Mouse (Mus musculus): ENCODE data around the gene Rnf114. TPM values are rescaled to one million over a fixed set of nuclear protein-coding genes. Genes with fewer than 3 reads are reported as not detected.

The Rnf114 gene
- polyA plus RNA-seq, 1 experiment from 2014 or later = 119 TPM

DNA sequence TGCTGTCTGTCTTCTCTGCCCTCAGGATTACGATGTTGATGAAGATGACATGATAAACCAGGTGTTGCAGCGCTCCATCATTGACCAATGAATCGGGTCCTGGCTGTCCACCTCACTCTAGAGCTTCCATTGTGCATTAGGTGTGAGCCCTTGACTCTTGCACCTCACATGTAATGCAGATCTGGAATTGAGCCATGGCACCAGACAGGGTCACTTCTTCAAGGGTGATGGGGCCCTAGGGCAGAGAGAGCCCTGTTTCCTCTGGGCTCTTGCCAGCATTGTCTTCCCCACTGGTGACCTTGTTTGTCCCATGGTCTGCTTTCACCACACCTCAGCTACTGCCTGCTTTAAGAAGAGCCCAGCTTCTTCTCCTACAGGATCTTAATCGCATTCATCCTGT, 22.2 kb downstream of the Rnf114 start:
- Histone ChIP-seq H3K9me3 (ENCODE audit: low read length) (no peaks in the 10 kb centered on the region), H3K27ac (ENCODE audit: low read length) (no peak overlapping the region), H3K4me1 (ENCODE audit: insufficient read depth, low read depth, low read length) (0 out of 2 replicates have a peak, but pooled peaks cover 6% of the 10 kb centered on the region), H3K27me3 (replicated peaks; ENCODE audit: insufficient read depth, low read length) (no peaks in the 10 kb centered on the region), H3K9ac (replicated peaks; ENCODE audit: low read depth) (no peak overlapping the region), H3K4me3 (ENCODE audit: low read depth, low read length) (no peak overlapping the region), H3K4me2 (replicated peaks; ENCODE audit: low read depth, low read length) (no peak overlapping the region), H3K36me3 (ENCODE audit: insufficient read depth, low read length) (peaks cover 62% of the 10 kb centered on the region)
- 89% methylated on average over 4 of the region's 4 CpGs for WGBS
- no peak for DNase-seq (ENCODE audit: low spot score)
- TF ChIP-seq EP300 (IDR thresholded peaks at IDR 0.05) (no peak), CTCF (IDR thresholded peaks at IDR 0.05) (no peak)
- no peak for ATAC-seq

DNA sequence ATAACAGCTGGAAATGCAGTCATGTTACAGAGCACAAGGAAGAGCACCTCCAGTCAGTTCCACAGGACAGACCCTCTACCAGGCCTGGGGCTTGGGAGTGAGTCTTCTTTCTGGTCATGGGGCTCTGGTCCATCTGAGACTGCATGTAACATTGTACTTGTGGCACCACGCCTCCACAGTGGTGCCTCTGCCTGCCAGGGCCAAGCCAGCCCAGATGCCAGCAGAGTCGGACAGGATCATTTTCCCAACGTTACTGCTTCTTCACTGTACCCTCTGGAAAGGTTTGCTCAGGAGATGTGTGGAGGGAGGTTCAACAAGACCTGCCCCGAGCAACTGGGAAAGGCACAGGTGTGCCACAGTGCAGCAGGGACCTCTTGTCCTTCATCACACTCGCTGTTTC, 23.2 kb downstream of the Rnf114 start:
- no peak overlapping the region for H3K4me3 ChIP-seq (ENCODE audit: low read depth, low read length)
- H3K4me1 ChIP-seq (ENCODE audit: insufficient read depth, low read depth, low read length) = no peaks in the 10 kb centered on the region
- TF ChIP-seq CTCF (IDR thresholded peaks at IDR 0.05) (no peak), EP300 (IDR thresholded peaks at IDR 0.05) (no peak)
- H3K27me3 ChIP-seq (replicated peaks; ENCODE audit: insufficient read depth, low read length) = no peaks in the 10 kb centered on the region
- H3K36me3 ChIP-seq (ENCODE audit: insufficient read depth, low read length) = peaks cover 62% of the 10 kb centered on the region
- 86% methylated on average over 5 of the region's 5 CpGs for WGBS
- no peak for ATAC-seq
- DNase-seq (ENCODE audit: low spot score) = no peak
- no peaks in the 10 kb centered on the region for H3K9me3 ChIP-seq (ENCODE audit: low read length)
- no peak overlapping the region for H3K4me2 ChIP-seq (replicated peaks; ENCODE audit: low read depth, low read length)
- H3K9ac ChIP-seq (replicated peaks; ENCODE audit: low read depth) = no peak overlapping the region
- H3K27ac ChIP-seq (ENCODE audit: low read length) = no peak overlapping the region

DNA sequence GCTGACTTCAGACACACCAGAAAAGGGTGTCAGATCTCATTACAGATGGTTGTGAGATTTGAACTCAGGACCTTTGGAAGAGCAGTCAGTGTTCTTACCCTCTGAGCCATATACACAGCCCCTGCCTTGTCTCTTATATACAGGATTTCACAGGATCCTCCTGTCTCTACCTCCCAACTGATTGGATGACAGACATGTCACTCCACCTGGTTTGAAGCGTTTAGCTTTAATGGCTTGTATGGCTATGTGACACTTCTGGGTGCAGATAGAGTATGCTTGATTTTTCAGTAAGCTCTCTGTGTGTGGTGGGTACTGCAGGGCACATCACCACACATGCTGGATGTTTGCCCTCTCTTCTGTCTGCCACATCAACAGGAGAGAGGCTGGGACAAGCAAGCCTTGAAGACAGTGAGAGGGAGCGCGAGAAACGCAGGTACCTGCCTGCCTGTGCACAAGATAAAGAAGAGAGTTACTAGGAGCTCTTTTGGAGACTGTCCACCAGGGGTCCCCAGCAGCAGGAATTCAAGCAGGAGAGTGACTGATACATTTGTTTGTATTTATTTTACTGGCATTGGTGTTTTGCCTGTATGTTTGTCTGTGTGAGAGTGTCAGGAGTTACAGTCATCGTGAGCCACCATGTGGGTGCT, 27.3 kb downstream of the Rnf114 start:
- DNase-seq (ENCODE audit: low spot score) (no peak), ATAC-seq (no peak)
- Histone ChIP-seq H3K9me3 (ENCODE audit: low read length) (no peaks in the 10 kb centered on the region), H3K4me1 (ENCODE audit: insufficient read depth, low read depth, low read length) (no peaks in the 10 kb centered on the region), H3K4me2 (replicated peaks; ENCODE audit: low read depth, low read length) (no peak overlapping the region), H3K4me3 (ENCODE audit: low read depth, low read length) (no peak overlapping the region), H3K27me3 (replicated peaks; ENCODE audit: insufficient read depth, low read length) (no peaks in the 10 kb centered on the region), H3K9ac (replicated peaks; ENCODE audit: low read depth) (no peak overlapping the region), H3K36me3 (ENCODE audit: insufficient read depth, low read length) (peaks cover 32% of the 10 kb centered on the region), H3K27ac (ENCODE audit: low read length) (no peak overlapping the region)
- 67% methylated on average over 5 of the region's 5 CpGs for WGBS
- peak; percentile 53 for TF ChIP-seq CTCF (IDR thresholded peaks at IDR 0.05)
- TF ChIP-seq EP300 (IDR thresholded peaks at IDR 0.05) = no peak

DNA sequence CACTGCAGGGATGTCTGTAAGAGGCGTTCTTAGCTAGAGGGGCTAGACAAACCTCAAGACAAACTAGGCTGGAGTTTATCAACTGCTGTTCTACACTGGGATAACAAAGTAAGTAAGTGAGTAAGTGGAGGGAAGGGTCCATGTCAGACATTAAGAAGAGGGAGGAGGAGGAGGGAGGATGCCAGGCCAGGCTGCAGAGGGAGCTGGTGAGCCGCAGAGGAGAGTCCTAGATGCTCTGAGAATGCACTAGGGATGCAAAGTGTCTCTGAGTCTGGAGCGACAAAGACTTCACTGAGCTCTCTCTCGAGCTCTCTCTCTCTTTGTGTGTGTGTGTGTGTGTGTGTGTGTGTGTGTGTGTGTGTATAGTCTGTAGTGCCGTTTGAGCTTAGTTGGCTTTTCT, 35.8 kb downstream of the Rnf114 start:
- TF ChIP-seq EP300 (IDR thresholded peaks at IDR 0.05) (no peak), CTCF (IDR thresholded peaks at IDR 0.05) (peak; percentile 60)
- H3K4me1 ChIP-seq (ENCODE audit: insufficient read depth, low read depth, low read length) = no peaks in the 10 kb centered on the region
- H3K27ac ChIP-seq (ENCODE audit: low read length) = no peak overlapping the region
- H3K4me2 ChIP-seq (replicated peaks; ENCODE audit: low read depth, low read length) = no peak overlapping the region
- no peaks in the 10 kb centered on the region for H3K27me3 ChIP-seq (replicated peaks; ENCODE audit: insufficient read depth, low read length)
- H3K9ac ChIP-seq (replicated peaks; ENCODE audit: low read depth) = no peak overlapping the region
- H3K9me3 ChIP-seq (ENCODE audit: low read length) = no peaks in the 10 kb centered on the region
- peak; percentile 34 for DNase-seq (ENCODE audit: low spot score)
- WGBS = 13% methylated on average over 5 of the region's 5 CpGs
- peak; percentile 44; the same call in 1 of the 2 replicates for ATAC-seq
- H3K36me3 ChIP-seq (ENCODE audit: insufficient read depth, low read length) = no peaks in the 10 kb centered on the region
- H3K4me3 ChIP-seq (ENCODE audit: low read depth, low read length) = no peak overlapping the region

DNA sequence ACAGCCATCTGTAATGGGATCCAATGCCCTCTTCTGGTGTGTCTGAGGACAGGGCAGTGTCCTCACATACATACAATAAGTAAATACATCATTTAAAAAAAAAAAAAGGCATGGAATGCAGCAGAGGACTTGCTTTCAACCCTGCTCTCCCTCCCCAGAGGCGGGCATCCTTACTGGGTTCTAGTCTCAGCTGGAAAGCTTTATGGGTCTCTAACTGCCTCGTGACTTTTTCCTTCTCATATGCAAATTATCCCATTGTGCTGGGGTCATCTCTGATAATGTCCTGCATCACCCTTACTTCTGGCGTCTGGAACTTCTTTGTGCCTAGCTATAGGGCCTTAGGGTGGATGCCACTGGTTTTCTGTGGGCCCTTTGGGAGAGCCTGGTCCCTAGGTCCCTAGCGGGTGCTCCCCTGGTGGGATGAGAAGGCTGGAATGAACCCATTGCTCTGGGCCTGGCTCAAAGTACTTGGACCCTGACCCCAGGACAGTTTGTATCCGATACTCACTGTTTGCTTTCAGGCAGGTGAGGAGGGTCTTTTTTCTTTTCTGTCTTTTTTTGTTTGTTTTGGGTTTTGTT, 37.6 kb downstream of the Rnf114 start:
- Histone ChIP-seq H3K9me3 (ENCODE audit: low read length) (no peaks in the 10 kb centered on the region), H3K27ac (ENCODE audit: low read length) (no peak overlapping the region), H3K4me2 (replicated peaks; ENCODE audit: low read depth, low read length) (no peak overlapping the region), H3K9ac (replicated peaks; ENCODE audit: low read depth) (no peak overlapping the region), H3K4me3 (ENCODE audit: low read depth, low read length) (no peak overlapping the region), H3K27me3 (replicated peaks; ENCODE audit: insufficient read depth, low read length) (no peaks in the 10 kb centered on the region), H3K4me1 (ENCODE audit: insufficient read depth, low read depth, low read length) (no peaks in the 10 kb centered on the region), H3K36me3 (ENCODE audit: insufficient read depth, low read length) (no peaks in the 10 kb centered on the region)
- no peak for DNase-seq (ENCODE audit: low spot score)
- 61% methylated on average over 5 of the region's 5 CpGs for WGBS
- no peak for ATAC-seq
- TF ChIP-seq CTCF (IDR thresholded peaks at IDR 0.05) (no peak), EP300 (IDR thresholded peaks at IDR 0.05) (no peak)

DNA sequence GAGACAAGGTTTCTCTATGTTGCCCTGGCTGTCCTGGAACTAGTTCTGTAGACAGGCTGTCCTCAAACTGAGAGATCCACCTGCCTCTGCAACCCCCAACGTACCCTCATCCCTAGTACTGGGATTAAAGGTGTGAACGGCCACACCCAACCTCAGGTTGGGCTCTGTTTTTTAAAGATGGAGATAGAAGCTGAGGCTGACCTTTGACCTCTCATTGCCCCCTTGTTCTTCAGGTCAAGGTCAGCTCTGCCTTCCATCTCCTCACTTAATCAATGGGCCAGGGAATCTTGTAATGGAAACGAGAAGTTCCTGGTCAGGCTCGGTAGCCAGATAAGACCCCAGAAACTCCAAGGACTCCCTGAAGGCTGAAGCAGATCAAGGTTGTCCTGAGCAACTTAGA, 38.1 kb downstream of the Rnf114 start:
- no peaks in the 10 kb centered on the region for H3K9me3 ChIP-seq (ENCODE audit: low read length)
- H3K9ac ChIP-seq (replicated peaks; ENCODE audit: low read depth) = no peak overlapping the region
- no peaks in the 10 kb centered on the region for H3K4me1 ChIP-seq (ENCODE audit: insufficient read depth, low read depth, low read length)
- DNase-seq (ENCODE audit: low spot score) (no peak), ATAC-seq (no peak)
- no peaks in the 10 kb centered on the region for H3K36me3 ChIP-seq (ENCODE audit: insufficient read depth, low read length)
- TF ChIP-seq EP300 (IDR thresholded peaks at IDR 0.05) (no peak), CTCF (IDR thresholded peaks at IDR 0.05) (no peak)
- no peak overlapping the region for H3K4me2 ChIP-seq (replicated peaks; ENCODE audit: low read depth, low read length)
- no peak overlapping the region for H3K27ac ChIP-seq (ENCODE audit: low read length)
- 74% methylated on average over 4 of the region's 4 CpGs for WGBS
- no peaks in the 10 kb centered on the region for H3K27me3 ChIP-seq (replicated peaks; ENCODE audit: insufficient read depth, low read length)
- no peak overlapping the region for H3K4me3 ChIP-seq (ENCODE audit: low read depth, low read length)

Data from lung, postnatal 0 days (tissue).